Mouse (Mus musculus): ENCODE data around the gene Hoxd9. TPM values are rescaled to one million over a fixed set of nuclear protein-coding genes. Genes with fewer than 3 reads are reported as not detected.
A peak's percentile ranks its signal among the peaks of the same experiment; 100 is the strongest.

The Hoxd9 gene
- polyA plus RNA-seq, 1 experiment from 2014 or later = not detected

GRCm38 (mm10) chr2:74727640-74728302 is 30.2 kb downstream of the Hoxd9 start:
- Histone ChIP-seq H3K36me3 (ENCODE audit: control insufficient read depth, insufficient read depth, low read length) (no peaks in the 10 kb centered on the region), H3K9me3 (replicated peaks; ENCODE audit: control insufficient read depth, low read length) (no peaks in the 10 kb centered on the region), H3K4me2 (peak overlapping the region; percentile 63), H3K27me3 (ENCODE audit: control insufficient read depth, insufficient read depth, low read length) (peaks cover 96% of the 10 kb centered on the region), H3K27ac (ENCODE audit: low read depth, low read length) (no peak overlapping the region), H3K4me3 (ENCODE audit: low read depth, low read length) (peak overlapping the region; percentile 38), H3K4me1 (ENCODE audit: control insufficient read depth, insufficient read depth, low read length) (peaks cover 6% of the 10 kb centered on the region; the same call in 1 of the 2 replicates), H3K9ac (ENCODE audit: low read depth, low read length) (no peak overlapping the region)
- no peak; the same call in 1 of the 2 replicates for ATAC-seq (replicated peaks; ENCODE audit: insufficient number of reproducible peaks, low FRiP score, low TSS enrichment)
- WGBS (ENCODE audit: insufficient replicate concordance) = 2% methylated on average over 25 of the region's 25 CpGs

DNA sequence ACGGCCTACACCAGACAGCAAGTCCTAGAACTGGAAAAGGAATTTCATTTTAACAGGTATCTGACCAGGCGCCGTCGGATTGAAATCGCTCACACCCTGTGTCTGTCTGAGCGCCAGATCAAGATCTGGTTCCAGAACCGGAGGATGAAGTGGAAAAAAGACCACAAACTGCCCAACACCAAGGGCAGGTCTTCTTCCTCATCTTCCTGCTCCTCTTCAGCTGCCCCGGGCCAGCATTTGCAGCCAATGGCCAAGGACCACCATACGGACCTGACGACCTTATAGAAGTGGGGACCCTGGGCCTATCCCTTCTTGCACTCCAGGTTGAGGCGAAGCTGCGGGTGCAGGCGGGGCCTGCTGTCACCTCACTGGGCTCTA is 30.8 kb downstream of the Hoxd9 start:
- Histone ChIP-seq H3K36me3 (ENCODE audit: control insufficient read depth, insufficient read depth, low read length) (no peaks in the 10 kb centered on the region), H3K9me3 (replicated peaks; ENCODE audit: control insufficient read depth, low read length) (no peaks in the 10 kb centered on the region), H3K27me3 (ENCODE audit: control insufficient read depth, insufficient read depth, low read length) (peaks cover 95% of the 10 kb centered on the region), H3K4me1 (ENCODE audit: control insufficient read depth, insufficient read depth, low read length) (peaks cover 6% of the 10 kb centered on the region; the same call in 1 of the 2 replicates), H3K4me2 (no peak overlapping the region), H3K27ac (ENCODE audit: low read depth, low read length) (no peak overlapping the region), H3K9ac (ENCODE audit: low read depth, low read length) (no peak overlapping the region), H3K4me3 (ENCODE audit: low read depth, low read length) (peak overlapping the region; percentile 10; the same call in 1 of the 2 replicates)
- ATAC-seq (replicated peaks; ENCODE audit: insufficient number of reproducible peaks, low FRiP score, low TSS enrichment) = no peak
- WGBS (ENCODE audit: insufficient replicate concordance) = 6% methylated on average over 13 of the region's 13 CpGs

DNA sequence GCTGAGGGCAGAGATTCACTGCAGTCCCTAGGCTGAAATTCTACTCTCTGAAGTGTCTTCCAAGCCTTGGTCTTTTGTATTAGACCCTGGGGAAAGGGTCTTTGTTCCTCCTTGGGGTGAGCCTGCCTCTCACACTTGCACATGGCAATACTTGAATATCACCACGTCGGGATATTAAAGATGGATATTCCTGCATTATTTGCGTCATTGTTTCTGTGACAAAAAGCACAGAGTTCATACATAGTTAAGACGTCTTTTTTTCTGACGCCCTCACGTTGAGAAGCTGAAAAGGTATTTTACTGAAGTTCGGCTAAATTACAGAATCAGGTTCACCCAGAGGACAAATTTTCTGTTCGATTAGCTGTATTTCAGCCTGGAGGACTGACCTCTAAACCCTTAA is 32.8 kb downstream of the Hoxd9 start:
- Histone ChIP-seq H3K4me3 (ENCODE audit: low read depth, low read length) (no peak overlapping the region), H3K4me1 (ENCODE audit: control insufficient read depth, insufficient read depth, low read length) (peaks cover 6% of the 10 kb centered on the region; the same call in 1 of the 2 replicates), H3K4me2 (no peak overlapping the region), H3K9me3 (replicated peaks; ENCODE audit: control insufficient read depth, low read length) (no peaks in the 10 kb centered on the region), H3K27ac (ENCODE audit: low read depth, low read length) (no peak overlapping the region), H3K36me3 (ENCODE audit: control insufficient read depth, insufficient read depth, low read length) (no peaks in the 10 kb centered on the region), H3K9ac (ENCODE audit: low read depth, low read length) (no peak overlapping the region), H3K27me3 (ENCODE audit: control insufficient read depth, insufficient read depth, low read length) (peaks cover 95% of the 10 kb centered on the region)
- ATAC-seq (replicated peaks; ENCODE audit: insufficient number of reproducible peaks, low FRiP score, low TSS enrichment) = no peak
- 8% methylated on average over 8 of the region's 8 CpGs for WGBS (ENCODE audit: insufficient replicate concordance)

- Histone ChIP-seq H3K9me3 (replicated peaks; ENCODE audit: control insufficient read depth, low read length) (no peaks in the 10 kb centered on the region), H3K36me3 (ENCODE audit: control insufficient read depth, insufficient read depth, low read length) (no peaks in the 10 kb centered on the region), H3K4me1 (ENCODE audit: control insufficient read depth, insufficient read depth, low read length) (peaks cover 8% of the 10 kb centered on the region), H3K27ac (ENCODE audit: low read depth, low read length) (no peak overlapping the region), H3K27me3 (ENCODE audit: control insufficient read depth, insufficient read depth, low read length) (peaks cover 95% of the 10 kb centered on the region), H3K9ac (ENCODE audit: low read depth, low read length) (no peak overlapping the region), H3K4me3 (ENCODE audit: low read depth, low read length) (no peak overlapping the region), H3K4me2 (no peak overlapping the region)
- ATAC-seq (replicated peaks; ENCODE audit: insufficient number of reproducible peaks, low FRiP score, low TSS enrichment) = no peak
Observed at GRCm38 (mm10) chr2:74731055-74731454, 33.5 kb downstream of the Hoxd9 start.

DNA sequence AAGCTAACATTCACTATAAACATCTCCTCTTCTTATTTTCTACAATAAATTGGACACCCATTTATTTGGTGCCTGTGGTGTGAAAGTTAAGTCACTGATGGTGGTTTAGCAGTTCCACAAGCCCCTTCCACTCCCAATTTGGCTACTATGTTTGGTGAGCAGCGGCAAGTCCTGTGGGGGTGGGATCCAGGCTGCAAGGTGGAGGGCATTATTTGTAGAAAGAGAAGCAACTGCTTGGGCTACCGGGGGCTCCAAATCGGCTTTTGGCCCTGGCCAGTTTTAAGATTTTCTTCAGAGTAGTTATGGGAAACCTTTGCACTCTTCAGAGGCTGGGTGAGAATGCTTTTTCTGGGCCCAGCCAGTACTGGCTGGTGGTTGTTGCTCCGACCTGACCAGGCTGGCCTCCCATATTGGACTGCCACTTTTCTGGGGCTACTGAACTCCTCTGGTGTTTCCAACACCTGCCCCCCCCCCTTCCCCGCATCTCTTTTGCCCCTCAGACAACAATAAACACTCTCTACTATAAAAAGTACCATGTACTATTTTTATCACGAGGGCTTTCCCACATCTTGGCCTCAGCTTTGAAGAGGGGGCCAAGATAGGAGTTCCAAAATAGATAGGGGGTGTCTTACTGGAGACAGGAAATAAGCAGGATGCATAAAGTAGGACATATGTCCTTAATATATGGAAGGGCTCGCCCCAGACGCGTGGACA is 34.4 kb downstream of the Hoxd9 start:
- no peak overlapping the region for H3K9ac ChIP-seq (ENCODE audit: low read depth, low read length)
- WGBS (ENCODE audit: insufficient replicate concordance) = 5% methylated on average over 9 of the region's 9 CpGs
- H3K4me2 ChIP-seq = no peak overlapping the region
- H3K27me3 ChIP-seq (ENCODE audit: control insufficient read depth, insufficient read depth, low read length) = peaks cover 94% of the 10 kb centered on the region
- no peak overlapping the region for H3K4me3 ChIP-seq (ENCODE audit: low read depth, low read length)
- no peaks in the 10 kb centered on the region for H3K36me3 ChIP-seq (ENCODE audit: control insufficient read depth, insufficient read depth, low read length)
- no peak overlapping the region for H3K27ac ChIP-seq (ENCODE audit: low read depth, low read length)
- H3K9me3 ChIP-seq (replicated peaks; ENCODE audit: control insufficient read depth, low read length) = no peaks in the 10 kb centered on the region
- H3K4me1 ChIP-seq (ENCODE audit: control insufficient read depth, insufficient read depth, low read length) = peaks cover 10% of the 10 kb centered on the region
- no peak for ATAC-seq (replicated peaks; ENCODE audit: insufficient number of reproducible peaks, low FRiP score, low TSS enrichment)

- H3K4me1 ChIP-seq (ENCODE audit: control insufficient read depth, insufficient read depth, low read length) = peaks cover 4% of the 10 kb centered on the region
- no peaks in the 10 kb centered on the region for H3K36me3 ChIP-seq (ENCODE audit: control insufficient read depth, insufficient read depth, low read length)
- WGBS (ENCODE audit: insufficient replicate concordance) = 1% methylated on average over 52 of the region's 52 CpGs
- no peak overlapping the region for H3K27ac ChIP-seq (ENCODE audit: low read depth, low read length)
- peak overlapping the region; percentile 18 for H3K4me3 ChIP-seq (ENCODE audit: low read depth, low read length)
- no peak for ATAC-seq (replicated peaks; ENCODE audit: insufficient number of reproducible peaks, low FRiP score, low TSS enrichment)
- H3K9ac ChIP-seq (ENCODE audit: low read depth, low read length) = no peak overlapping the region
- H3K9me3 ChIP-seq (replicated peaks; ENCODE audit: control insufficient read depth, low read length) = no peaks in the 10 kb centered on the region
- H3K27me3 ChIP-seq (ENCODE audit: control insufficient read depth, insufficient read depth, low read length) = peaks cover 94% of the 10 kb centered on the region
- peak overlapping the region; percentile 47 for H3K4me2 ChIP-seq
Observed at GRCm38 (mm10) chr2:74732513-74733316, 35.2 kb downstream of the Hoxd9 start.

DNA sequence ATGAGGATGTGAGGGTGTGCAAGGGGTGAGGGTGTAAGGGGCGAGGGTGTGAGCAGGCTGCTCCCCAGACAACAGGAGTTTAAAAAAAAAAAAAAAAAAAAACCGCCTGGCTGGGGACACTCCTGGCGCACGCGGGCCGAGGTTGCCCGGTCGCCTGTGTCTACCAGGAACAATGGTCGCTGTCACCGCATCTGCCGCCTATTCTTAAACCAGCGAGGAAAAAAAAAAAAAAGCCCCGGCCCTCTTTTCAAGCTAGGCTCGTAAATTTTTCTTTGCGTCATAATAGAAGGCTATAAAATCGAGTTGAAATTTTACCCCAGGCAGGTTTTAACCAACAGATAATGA is 35.8 kb downstream of the Hoxd9 start:
- no peak for ATAC-seq (replicated peaks; ENCODE audit: insufficient number of reproducible peaks, low FRiP score, low TSS enrichment)
- Histone ChIP-seq H3K36me3 (ENCODE audit: control insufficient read depth, insufficient read depth, low read length) (no peaks in the 10 kb centered on the region), H3K4me3 (ENCODE audit: low read depth, low read length) (0 out of 2 replicates have a peak overlapping the region, but pooled peaks have one; percentile 18), H3K4me1 (ENCODE audit: control insufficient read depth, insufficient read depth, low read length) (peaks cover 4% of the 10 kb centered on the region; the same call in 1 of the 2 replicates), H3K9me3 (replicated peaks; ENCODE audit: control insufficient read depth, low read length) (no peaks in the 10 kb centered on the region), H3K9ac (ENCODE audit: low read depth, low read length) (no peak overlapping the region), H3K27ac (ENCODE audit: low read depth, low read length) (no peak overlapping the region), H3K27me3 (ENCODE audit: control insufficient read depth, insufficient read depth, low read length) (peaks cover 94% of the 10 kb centered on the region), H3K4me2 (peak overlapping the region; percentile 47; the same call in 1 of the 2 replicates)
- WGBS (ENCODE audit: insufficient replicate concordance) = 0% methylated on average over 16 of the region's 16 CpGs

DNA sequence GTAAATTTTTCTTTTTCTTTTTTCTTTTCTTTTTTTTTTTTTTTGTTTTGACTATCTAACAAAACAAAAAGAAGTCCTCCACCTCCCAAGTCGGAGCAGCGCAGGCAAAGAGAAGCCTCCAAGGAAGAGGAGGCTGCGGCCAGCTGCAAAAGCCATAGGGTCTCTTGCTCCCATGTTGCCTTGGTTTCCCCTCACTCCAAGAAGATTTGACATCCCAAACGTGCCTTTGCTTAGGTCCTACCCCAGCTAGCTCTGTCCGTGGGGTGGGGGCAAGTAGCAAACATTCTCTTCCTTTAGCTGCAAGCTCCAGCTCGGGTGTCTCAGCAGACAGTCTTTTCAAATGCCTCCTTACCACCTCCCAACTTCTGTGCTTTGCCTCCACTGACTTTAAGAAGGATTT is 36.2 kb downstream of the Hoxd9 start:
- no peak overlapping the region for H3K27ac ChIP-seq (ENCODE audit: low read depth, low read length)
- no peak for ATAC-seq (replicated peaks; ENCODE audit: insufficient number of reproducible peaks, low FRiP score, low TSS enrichment)
- no peak overlapping the region for H3K9ac ChIP-seq (ENCODE audit: low read depth, low read length)
- peaks cover 94% of the 10 kb centered on the region for H3K27me3 ChIP-seq (ENCODE audit: control insufficient read depth, insufficient read depth, low read length)
- H3K4me1 ChIP-seq (ENCODE audit: control insufficient read depth, insufficient read depth, low read length) = peaks cover 4% of the 10 kb centered on the region; the same call in 1 of the 2 replicates
- H3K4me2 ChIP-seq = no peak overlapping the region
- H3K36me3 ChIP-seq (ENCODE audit: control insufficient read depth, insufficient read depth, low read length) = no peaks in the 10 kb centered on the region
- no peak overlapping the region for H3K4me3 ChIP-seq (ENCODE audit: low read depth, low read length)
- 2% methylated on average over 6 of the region's 6 CpGs for WGBS (ENCODE audit: insufficient replicate concordance)
- no peaks in the 10 kb centered on the region for H3K9me3 ChIP-seq (replicated peaks; ENCODE audit: control insufficient read depth, low read length)

Data from heart, embryonic 11.5 days (tissue).